Mouse (Mus musculus): ENCODE data around the gene Casr.

- TF ChIP-seq POLR2A (IDR thresholded peaks at IDR 0.05; ENCODE audit: extremely low read depth, insufficient read depth, low read length) (no peak), CTCF (IDR thresholded peaks at IDR 0.05; ENCODE audit: extremely low read depth, insufficient read depth, low read length) (peak; percentile 81)
Observed at GRCm38 (mm10) chr16:36473217-36474216, 88.4 kb downstream of the Casr start.

All from cortical plate, adult 2 months (tissue).